Mouse (Mus musculus) bone marrow, adult 2 months (tissue): ENCODE data around the gene Gm21830.

Experiments
- CTCF ChIP-seq: fragments of 200-500 bp; IDR thresholded peaks from 2 replicates; pipeline ENCODE4 v1.5.1; 2011; ENCODE audit warnings: low read length, control low read depth; ENCODE audit not compliant: control insufficient read depth, insufficient read depth
- POLR2A ChIP-seq: fragments of 200-500 bp; IDR thresholded peaks from 2 replicates; pipeline ENCODE4 v1.6.1; 2011; ENCODE audit warnings: low read depth, mild to moderate bottlenecking, control low read depth, low read length, borderline replicate concordance; ENCODE audit not compliant: control insufficient read depth

DNA sequence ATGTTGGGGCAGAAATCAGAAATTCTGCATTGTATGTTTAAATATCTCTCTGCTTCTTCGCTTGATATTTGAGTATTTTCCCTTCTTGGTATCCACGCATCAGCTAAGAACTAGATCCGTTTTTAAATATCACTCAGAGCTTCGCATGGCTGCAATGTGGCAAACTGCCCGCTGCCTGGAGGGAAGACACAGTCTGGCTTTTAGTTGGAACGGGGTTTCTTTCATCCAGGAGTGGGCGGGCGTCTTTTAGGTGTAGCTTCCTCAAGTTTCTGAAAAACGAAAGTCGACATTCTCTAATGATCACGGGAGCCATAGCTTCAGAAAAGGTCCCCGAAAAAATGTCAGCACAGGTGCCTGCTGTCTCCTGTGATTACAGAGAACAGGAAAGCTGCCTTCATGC lies 33.7 kb downstream of the Gm21830 start:
- no peak for TF ChIP-seq CTCF
- no peak for TF ChIP-seq POLR2A
